Mouse (Mus musculus): Measurements from ENCODE around the gene BC030499. TPM values are rescaled to one million over a fixed set of nuclear protein-coding genes. Genes with fewer than 3 reads are reported as not detected.

BC030499 gene
- polyA plus RNA-seq, 1 experiment = not detected

DNA sequence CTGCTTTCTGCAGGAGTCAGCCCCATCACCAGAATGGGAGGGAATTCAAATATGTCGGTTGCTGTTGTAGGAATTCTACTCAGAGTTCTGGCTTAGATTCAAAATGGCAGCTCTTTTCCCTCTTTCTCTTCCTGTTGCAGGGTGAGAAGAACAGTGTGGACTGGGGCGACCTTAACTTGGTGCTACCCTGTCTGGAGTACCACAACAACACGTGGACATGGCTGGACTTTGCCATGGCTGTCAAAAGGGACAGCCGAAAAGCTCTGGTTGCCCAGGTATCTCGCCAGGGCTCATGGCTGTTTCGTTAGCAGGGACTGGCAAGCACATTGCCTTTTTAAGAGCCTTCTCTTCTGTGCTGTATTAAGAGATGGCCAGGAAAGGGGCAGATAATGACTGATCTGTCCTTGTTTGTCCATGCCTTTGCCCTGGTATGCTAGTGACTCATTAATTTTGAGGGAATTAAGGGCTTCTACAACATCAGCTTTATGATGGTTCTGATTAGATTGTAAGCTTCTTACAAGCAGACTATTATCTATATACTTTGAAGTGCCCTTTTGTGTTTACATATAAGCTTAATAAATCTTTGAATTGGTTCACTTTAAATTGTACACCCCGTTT, 1.4 kb upstream of the BC030499 start:
- no peak for TF ChIP-seq GATA1 (IDR thresholded peaks at IDR 0.05; ENCODE audit: low read length)

DNA sequence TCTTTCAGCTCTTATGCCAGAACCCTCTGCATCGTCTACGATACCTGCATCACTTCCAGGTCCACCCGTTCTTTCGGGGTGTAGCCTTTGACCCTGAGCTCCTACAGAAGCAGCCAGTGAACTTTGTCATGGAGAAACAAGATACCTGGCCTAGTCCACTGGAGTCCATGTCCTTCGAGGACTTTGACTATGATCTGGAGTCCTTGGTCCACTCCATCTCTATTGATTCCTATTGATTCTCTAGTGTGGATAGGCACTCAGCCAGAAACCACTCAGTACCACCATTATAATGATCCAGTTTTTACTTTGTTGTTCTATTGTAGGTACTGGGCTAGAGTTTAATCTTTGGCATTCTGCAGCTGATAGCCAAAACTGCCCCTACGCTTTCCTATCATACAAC, 3.9 kb downstream of the BC030499 start:
- no peak for TF ChIP-seq GATA1 (IDR thresholded peaks at IDR 0.05; ENCODE audit: low read length)

DNA sequence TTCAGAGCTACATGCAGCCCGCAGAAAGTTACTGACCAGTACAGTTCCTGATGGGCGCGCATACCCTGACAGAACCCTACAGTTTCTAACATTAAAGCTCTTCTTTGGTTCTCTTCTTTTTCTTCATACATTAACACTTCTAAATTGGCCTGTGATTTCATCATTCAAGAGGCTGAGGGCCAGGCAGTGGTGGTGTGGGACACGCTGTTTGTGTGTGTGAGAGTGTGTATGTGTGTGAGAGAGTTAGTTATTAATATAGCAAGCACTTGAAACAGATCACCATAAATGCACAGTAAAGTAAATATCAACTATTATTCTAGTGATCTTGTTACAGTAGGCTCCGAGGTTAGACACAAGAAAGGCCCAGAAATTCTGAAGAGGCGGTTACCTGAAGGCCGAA, 10.3 kb downstream of the BC030499 start:
- no peak for TF ChIP-seq GATA1 (IDR thresholded peaks at IDR 0.05; ENCODE audit: low read length)

DNA sequence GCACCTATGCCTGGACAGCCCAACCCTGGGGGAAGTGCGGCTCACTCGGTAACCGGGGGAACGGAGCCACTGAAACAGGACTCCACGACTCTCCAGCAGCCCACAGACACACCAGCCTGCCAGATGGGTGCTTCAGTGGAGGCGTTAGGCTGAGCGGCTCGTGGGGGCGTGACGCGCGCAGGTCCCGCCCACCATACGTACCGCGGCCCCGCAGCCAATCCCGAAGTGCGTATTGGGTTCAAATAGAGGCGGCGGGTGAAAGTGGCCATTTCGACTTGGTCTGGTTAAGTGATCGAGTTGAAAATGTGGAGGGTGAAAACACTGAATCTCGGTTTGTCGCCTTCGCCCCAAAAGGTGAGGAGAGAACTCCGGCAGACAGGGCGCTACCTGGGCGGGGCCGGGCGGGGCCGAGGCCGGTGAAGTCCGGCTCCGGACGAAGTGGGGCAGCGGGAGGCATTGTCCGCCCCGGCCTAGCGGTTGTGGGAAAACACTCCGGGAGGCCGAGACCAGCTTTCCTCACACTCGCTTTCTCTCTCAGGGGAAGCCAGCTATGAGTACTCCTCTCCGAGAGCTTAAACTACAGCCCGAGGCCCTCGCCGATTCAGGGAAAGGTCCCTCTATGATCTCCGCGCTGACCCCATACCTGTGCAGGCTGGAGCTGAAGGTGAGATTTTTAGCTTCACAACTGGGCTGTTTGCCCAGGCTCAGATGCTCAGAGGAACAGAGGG, 10.9 kb downstream of the BC030499 start, which contains the start of gene Spag5:
Gene Spag5, plus strand, starts transcription at position 173 of the 728 bp plus-strand sequence.
- no peak for TF ChIP-seq GATA1 (IDR thresholded peaks at IDR 0.05; ENCODE audit: low read length)

DNA sequence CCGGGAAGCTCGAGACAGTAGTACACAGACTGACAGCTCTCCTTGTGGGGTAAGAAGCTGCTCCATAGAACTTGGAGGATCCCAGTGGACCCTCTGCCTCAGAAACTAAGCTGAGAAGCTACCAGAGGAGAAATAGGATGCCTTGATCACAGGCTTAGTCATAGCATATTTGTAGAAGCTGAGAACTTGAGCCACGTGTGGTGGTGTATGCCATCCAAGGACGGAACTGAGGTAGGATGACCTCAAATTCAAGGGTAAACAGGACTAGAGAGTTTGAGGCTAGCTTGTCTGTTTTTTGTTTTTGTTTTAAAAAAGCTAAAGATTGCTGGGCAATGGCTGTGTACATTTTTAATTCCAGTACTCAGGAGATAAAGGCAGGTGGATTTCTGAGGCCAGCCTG, 14.6 kb downstream of the BC030499 start:
- TF ChIP-seq GATA1 (IDR thresholded peaks at IDR 0.05; ENCODE audit: low read length) = no peak

DNA sequence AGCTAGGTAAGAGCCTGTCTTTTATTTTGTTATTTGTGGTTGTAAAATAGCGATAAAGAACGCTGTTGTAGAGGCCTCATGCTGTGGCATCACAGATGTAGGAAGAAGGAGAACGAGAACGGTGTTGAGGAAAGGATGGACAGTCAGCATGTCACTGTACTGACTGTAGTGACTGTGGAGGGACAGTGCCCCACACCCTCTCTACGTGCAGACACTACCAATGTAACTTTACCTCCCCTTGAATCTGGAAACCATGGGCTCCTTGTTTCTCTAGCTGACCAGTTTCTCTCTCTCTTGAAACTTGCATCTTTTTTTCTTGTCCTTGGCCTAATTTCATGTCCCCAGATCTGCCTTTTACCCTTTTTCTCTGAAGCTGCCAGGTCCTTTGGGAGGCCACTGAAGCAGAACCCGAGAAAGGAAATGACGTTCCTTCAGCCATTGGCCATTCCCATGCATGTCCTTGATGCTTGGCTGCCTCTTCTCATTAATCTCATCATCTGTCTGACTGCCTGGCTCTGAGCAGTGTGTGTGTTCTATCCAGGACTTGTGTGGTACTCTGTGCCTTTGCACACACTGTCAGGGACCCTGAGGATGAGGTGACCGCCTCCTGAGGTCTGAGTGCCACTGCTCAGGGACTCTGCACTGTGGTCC, 20.3 kb downstream of the BC030499 start:
- TF ChIP-seq GATA1 (IDR thresholded peaks at IDR 0.05; ENCODE audit: low read length) = no peak

DNA sequence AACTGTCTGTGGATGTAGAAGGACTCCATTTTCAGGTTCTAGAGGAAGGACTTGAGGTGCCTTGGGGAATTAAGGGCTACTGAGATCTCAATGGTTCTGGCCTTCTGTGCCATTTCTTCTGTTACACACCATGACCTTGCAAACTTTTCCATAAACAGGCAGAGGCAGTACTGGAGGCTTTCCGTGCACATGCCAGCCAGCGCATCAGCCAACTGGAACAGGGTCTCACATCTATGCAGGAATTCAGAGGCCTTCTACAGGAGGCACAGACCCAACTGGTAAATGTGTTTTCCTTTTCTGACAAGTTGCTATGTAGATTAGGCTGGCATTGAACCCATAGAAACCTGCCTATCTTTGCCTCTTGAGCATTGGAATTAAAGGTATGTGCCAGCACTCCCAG, 23.0 kb downstream of the BC030499 start:
- no peak for TF ChIP-seq GATA1 (IDR thresholded peaks at IDR 0.05; ENCODE audit: low read length)

DNA sequence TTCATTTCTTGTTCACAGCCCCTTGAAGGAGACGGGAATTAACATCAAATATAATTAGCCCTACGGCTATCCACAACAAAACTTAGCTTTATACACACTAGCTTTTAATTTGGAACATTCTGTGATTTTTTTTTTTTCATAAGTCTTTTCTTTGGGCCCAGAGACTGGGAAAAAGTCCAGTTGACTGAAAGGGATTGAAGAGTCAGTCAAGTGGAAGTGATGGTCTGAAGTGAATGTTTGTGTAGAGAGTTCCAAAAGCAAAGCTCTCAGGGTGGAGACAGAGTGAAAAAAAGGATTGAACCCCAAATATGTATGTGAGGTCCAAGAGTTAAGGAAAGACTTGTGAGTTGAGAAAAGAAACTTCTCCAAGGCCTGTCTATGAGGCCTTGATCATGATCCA, 27.8 kb downstream of the BC030499 start:
- no peak for TF ChIP-seq GATA1 (IDR thresholded peaks at IDR 0.05; ENCODE audit: low read length)

DNA sequence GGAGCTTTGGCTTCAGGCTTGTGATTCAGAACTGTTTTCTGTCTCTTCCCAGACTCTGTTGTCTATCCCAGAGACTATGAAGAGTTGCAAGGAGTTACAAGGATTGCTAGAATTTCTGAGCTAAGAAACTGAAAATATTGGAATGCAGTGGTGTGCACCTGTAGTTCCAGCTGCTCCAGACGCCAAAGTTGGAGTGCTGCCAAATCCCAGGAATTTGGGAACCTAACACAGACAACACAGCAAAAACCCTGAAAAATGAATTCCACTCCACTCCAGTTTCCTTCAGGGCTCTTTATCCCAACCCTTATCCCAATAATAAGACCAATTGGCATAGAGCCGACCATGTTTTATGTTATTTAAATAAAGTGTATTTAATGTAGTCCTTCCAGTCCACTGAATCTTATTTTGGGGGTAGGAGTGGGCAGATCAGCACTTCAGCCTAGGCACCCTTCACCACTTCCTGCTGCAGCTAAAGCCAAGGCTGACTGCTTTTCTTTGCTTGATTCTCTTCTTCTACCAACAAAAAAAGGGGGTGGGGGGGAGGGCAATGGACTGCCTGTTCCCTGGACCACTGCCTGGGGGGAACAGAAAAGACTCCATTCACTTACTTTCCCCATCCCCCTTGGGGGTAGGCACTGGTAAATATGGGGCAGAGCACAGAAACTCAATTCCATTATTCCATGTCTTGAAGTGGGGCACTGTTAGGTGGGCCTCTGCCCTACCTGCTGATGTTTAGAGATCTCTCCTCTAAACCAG, 31.6 kb downstream of the BC030499 start:
- TF ChIP-seq GATA1 (IDR thresholded peaks at IDR 0.05; ENCODE audit: low read length) = no peak

DNA sequence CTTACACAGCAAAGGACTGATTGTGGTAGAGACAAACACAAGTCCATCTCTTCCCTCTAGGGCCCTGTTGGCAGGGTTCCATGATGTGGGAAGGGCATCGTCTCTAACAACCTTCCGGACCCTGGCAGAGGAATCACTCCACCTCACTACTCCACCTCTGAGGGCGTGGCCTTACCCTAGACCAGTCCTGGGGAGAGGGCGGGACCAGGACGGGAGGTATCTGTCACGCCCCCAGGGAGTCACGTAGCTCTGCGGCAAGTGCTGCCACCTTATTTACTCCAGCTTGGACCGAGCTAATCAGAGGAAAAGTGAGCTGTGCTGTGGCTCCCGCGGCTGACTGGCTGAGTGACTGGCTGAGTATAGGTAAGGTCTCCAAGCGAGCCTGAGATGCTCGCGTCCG, 32.2 kb downstream of the BC030499 start, which contains the start of gene Aldoc:
Gene Aldoc, plus strand, starts transcription at position 109 of the 400 bp plus-strand sequence.
- no peak for TF ChIP-seq GATA1 (IDR thresholded peaks at IDR 0.05; ENCODE audit: low read length)

DNA sequence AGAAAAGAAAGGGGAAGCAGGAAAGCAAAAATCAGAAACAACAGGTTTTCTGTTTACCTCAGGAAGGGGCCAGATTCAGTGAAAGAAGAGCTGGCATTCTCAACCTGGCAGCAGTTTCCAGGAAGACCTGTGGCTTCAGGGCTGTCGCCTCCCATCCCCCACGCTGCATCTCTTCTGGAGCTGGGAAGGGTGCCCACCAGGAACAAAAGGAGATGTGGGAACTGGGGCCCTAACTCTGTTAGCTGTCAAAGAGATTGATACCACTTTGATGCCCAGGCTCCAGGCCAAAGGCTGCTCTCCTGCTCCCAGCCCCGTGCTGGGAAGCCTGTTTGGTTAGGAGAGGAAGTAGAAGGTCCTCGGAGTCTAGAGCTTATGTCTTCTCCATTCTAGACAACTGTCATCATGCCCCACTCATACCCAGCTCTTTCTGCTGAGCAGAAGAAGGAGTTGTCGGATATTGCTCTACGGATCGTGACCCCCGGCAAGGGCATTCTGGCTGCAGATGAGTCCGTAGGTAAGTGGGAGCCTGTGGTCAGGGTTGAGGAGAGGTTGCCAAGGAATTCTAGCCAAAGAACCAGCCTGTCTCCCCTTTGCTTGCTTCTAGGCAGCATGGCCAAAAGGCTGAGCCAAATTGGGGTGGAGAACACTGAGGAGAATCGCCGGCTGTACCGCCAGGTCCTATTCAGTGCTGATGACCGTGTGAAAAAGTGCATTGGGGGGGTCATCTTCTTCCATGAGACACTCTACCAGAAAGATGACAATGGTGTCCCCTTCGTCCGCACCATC, 33.6 kb downstream of the BC030499 start:
- no peak for TF ChIP-seq GATA1 (IDR thresholded peaks at IDR 0.05; ENCODE audit: low read length)

DNA sequence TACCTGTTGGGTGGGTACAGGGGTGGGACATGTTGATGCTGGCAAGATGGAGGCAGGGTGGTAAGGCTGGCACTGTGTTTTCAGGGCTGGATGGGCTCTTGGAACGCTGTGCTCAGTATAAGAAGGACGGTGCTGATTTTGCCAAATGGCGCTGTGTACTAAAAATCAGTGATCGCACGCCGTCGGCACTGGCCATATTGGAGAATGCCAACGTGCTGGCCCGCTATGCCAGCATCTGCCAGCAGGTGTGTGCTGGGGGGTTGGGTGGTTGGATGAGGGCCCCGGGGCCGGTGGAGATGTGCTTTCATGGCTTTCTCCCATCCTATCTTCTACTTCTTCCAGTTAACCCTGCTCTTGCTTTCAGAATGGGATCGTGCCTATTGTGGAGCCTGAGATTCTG, 34.3 kb downstream of the BC030499 start:
- no peak for TF ChIP-seq GATA1 (IDR thresholded peaks at IDR 0.05; ENCODE audit: low read length)

DNA sequence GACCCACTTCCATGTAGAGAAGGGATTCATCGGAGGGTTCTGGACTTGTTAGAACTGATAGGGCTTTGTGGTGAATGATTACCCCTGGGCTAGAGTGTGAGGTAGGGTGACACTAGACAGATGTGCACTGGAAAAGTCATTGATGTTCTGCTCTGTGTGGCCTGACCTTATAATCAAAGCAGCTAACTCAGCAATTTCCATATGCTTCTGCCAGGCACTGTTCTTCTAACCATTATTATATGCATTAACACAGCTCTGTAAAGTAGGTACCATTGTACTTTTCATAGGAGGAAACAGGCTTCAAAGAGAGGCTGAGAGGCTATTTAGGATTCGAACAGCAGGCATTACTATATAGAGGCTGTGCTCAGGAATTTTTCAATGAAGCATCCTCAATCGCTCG, 36.6 kb downstream of the BC030499 start:
- no peak for TF ChIP-seq GATA1 (IDR thresholded peaks at IDR 0.05; ENCODE audit: low read length)

DNA sequence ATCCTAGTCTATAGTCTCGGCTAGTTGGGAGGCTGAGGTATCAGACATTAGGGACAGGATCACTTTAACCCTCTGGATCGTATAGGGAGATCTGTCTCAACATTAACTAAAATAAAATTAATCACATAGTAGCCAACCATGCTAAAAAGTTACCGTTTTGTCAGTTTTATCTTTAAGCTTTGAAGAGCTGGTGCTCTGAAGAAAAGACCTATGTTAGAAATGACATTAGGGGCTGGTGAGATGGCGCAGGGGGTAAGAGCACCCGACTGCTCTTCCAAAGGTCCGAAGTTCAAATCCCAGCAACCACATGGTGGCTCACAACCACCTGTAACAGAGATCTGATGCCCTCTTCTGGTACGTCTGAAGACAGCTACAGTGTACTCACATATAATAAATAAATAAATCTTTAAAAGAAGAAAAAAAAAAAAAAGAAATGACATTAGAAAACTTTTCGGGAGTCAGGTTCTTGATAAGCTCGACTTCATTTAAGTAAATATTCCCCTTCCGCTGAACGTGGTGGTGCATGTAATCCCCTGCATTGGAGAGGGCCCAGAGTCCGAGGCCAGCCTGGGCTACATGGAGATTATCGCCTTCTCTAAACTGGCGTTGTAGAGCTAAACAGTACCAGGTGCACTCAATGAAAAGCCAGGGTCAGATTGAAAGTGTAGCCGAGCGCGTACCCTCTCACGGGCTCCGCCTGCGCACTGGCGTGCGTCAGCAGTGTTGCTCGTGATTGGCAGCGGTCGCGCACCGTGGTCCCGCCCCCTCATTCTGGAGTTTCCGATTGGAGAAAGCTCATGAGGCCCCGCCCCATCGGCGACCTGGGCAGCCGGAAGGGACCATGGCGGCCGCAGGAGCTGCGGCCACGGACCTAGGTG, 37.2 kb downstream of the BC030499 start, which contains the start of gene Pigs:
Gene Pigs, plus strand, starts transcription at position 782 of the 878 bp plus-strand sequence.
- no peak for TF ChIP-seq GATA1 (IDR thresholded peaks at IDR 0.05; ENCODE audit: low read length)

Measured in G1E-ER4 (cell line).